Mouse (Mus musculus): ENCODE measurements around the gene L3mbtl1.

DNA sequence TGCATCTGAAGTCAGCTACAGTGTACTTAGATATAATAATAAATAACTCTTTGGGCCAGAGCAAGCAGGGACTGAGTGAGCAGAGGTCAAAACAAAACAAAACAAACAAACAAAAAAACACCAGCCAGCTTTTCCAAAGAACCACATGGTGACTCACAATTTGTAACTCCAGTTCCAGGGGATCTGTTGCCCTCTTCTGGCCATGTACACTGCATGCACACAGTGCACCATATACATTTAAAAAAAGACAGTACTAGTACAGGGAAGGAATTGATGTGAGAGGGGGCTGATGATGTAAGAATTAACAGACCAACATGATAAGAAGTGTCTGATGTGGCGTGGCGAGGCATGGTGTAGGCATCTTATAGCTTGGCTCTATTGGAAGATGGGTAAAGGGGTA lies 13.6 kb downstream of the L3mbtl1 start:
- no peak for TF ChIP-seq ZKSCAN1 (IDR thresholded peaks at IDR 0.05; ENCODE audit: low read depth, low read length)
- TF ChIP-seq ELF1 (IDR thresholded peaks at IDR 0.05; ENCODE audit: low read depth, low read length) = no peak
- TF ChIP-seq MXI1 (IDR thresholded peaks at IDR 0.05; ENCODE audit: low read depth, low read length) = no peak
- peak; percentile 5 to 33 (median 6); a peak in 2 of 6 replicates for TF ChIP-seq CTCF (IDR thresholded peaks at IDR 0.05 in 2 of 3, conservative IDR thresholded peaks at IDR 0.05 in 1 of 3; ENCODE audit: control insufficient read depth in 1 of 3, insufficient read depth in 1 of 3, low read depth in 2 of 3, low read length in 3 of 3, poor library complexity in 1 of 3, severe bottlenecking in 1 of 3)
- TF ChIP-seq KAT2A (conservative IDR thresholded peaks at IDR 0.05; ENCODE audit: low read depth, low read length) = no peak
- TF ChIP-seq POLR2A (IDR thresholded peaks at IDR 0.05; ENCODE audit: control insufficient read depth in 1 of 2, insufficient read depth in 1 of 2, low read depth in 1 of 2, low read length in 2 of 2, poor library complexity in 1 of 2) = no peak
- TF ChIP-seq CHD1 (IDR thresholded peaks at IDR 0.05; ENCODE audit: low read depth, low read length) = no peak

All from MEL (cell line).